Mouse (Mus musculus) embryonic facial prominence, embryonic 12.5 days (tissue): ENCODE results near the gene Fam209. TPM values are rescaled to one million over a fixed set of nuclear protein-coding genes. Genes with fewer than 3 reads are reported as not detected.

ENCODE experiments used
- ATAC-seq: fragments of 200-750 bp; cut with Nextera tagmentation; 2 replicates; pipeline ENCODE4 v1.8.0; 2017; ENCODE audit not compliant: insufficient number of reproducible peaks, insufficient read depth, low FRiP score, low TSS enrichment
- H3K27ac ChIP-seq: fragments of 300-500 bp; sonication (generic); 2 replicates; pipeline ENCODE4 v1.5.1; 2016; ENCODE audit warnings: mild to moderate bottlenecking
- H3K27me3 ChIP-seq: fragments of 300-500 bp; sonication (generic); 2 replicates; pipeline ENCODE4 v1.6.1; 2016; ENCODE audit warnings: mild to moderate bottlenecking, moderate library complexity
- H3K36me3 ChIP-seq: fragments of 300-500 bp; sonication (generic); 2 replicates; pipeline ENCODE4 v1.6.1; 2016; ENCODE audit warnings: mild to moderate bottlenecking
- H3K4me1 ChIP-seq: fragments of 300-500 bp; sonication (generic); 2 replicates; pipeline ENCODE4 v1.6.1; 2016
- H3K4me2 ChIP-seq: fragments of 300-500 bp; sonication (generic); replicated peaks from 2 replicates; pipeline ENCODE4 v1.6.1; 2016; ENCODE audit warnings: mild to moderate bottlenecking, moderate library complexity
- H3K4me3 ChIP-seq: fragments of 300-500 bp; sonication (generic); 2 replicates; pipeline ENCODE4 v1.5.1; 2016; ENCODE audit warnings: mild to moderate bottlenecking
- H3K9ac ChIP-seq: fragments of 300-500 bp; sonication (generic); 2 replicates; pipeline ENCODE4 v1.6.1; 2016; ENCODE audit warnings: mild to moderate bottlenecking, moderate library complexity
- H3K9me3 ChIP-seq: fragments of 300-500 bp; sonication (generic); 2 replicates; pipeline ENCODE4 v1.6.1; 2016; ENCODE audit warnings: mild to moderate bottlenecking, moderate library complexity
- WGBS: fragments of 180-500 bp; shearing (Covaris S2); methylation state at CpG from one replicate; pipeline ENCODE4 v1.1.7; 2016; 5-methylcytosine and 5-hydroxymethylcytosine counted together
- polyA plus RNA-seq: library from polyadenylated mRNA; unstranded; fragments of >200 nt; fragmentation: Nextera tagmentation; extraction: Ambion mirVana; gene quantifications from 2 replicates; pipeline ENCODE4 v1.2.1, GENCODE M21; 2016

Fam209 gene
- polyA plus RNA-seq, 1 experiment from 2014 or later: 0.41 TPM

DNA sequence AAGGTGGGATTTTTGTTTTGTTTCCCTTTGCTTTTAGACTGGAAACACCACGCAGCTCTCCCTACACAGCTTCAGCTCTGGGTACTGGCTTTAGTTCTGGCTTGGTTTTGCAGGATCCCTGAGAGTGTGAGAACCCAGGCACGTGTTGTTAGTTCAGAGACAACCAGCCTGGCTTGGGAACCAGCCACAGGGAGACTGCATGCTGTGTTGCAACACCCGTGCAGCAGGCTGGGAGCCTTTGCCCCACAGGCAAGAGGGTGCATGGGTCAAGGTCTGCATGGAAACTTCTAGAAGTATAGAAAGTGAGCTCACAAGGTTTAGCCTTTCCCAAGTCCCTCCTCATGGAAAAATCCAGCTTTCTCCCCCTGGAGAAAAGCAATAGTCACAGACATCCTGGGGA lies 38.6 kb downstream of the Fam209 start:
- H3K9ac ChIP-seq: no peak overlapping the region
- no peaks in the 10 kb centered on the region for H3K36me3 ChIP-seq
- no peak for ATAC-seq
- no peak overlapping the region for H3K4me3 ChIP-seq
- no peak overlapping the region for H3K4me2 ChIP-seq
- no peak overlapping the region for H3K27ac ChIP-seq
- H3K4me1 ChIP-seq: no peaks in the 10 kb centered on the region
- 63% methylated on average over 3 of the region's 3 CpGs for WGBS
- H3K27me3 ChIP-seq: peaks cover 6% of the 10 kb centered on the region; the same call in 1 of the 2 replicates
- H3K9me3 ChIP-seq: no peaks in the 10 kb centered on the region

DNA sequence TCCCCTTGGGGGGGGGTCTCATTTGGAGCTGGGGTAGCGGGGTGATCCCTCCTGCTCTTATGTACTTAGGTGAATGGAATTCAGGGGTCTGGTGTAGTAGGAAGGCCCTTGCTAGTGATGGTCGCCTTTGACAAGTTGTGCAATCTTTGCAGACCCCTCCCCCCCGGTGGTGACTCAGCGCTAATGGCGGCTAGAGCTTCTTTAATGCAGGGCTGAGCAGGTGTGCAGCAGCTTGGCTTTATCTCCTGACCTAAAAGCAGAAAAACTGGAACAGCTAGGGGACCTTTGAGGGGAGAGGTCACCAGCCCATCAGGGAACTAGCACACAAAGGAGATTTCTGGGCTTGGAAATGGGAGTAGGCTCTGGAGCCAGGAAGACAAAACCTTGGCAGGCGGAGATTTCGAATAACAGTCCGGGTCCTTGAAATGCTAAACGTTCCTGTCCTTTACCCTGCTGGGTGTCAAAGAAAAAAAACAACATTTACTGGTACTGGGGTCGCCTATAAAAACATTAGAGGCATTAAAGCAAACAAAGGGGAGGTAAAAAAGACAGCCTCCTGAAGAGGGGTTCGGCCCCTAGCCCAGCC lies 44.2 kb downstream of the Fam209 start:
- Histone ChIP-seq H3K27ac (no peak overlapping the region), H3K4me1 (no peaks in the 10 kb centered on the region), H3K4me3 (no peak overlapping the region), H3K36me3 (no peaks in the 10 kb centered on the region), H3K9me3 (no peaks in the 10 kb centered on the region), H3K9ac (no peak overlapping the region), H3K27me3 (peaks cover 6% of the 10 kb centered on the region; the same call in 1 of the 2 replicates), H3K4me2 (no peak overlapping the region)
- 24% methylated on average over 11 of the region's 11 CpGs for WGBS
- ATAC-seq: no peak

DNA sequence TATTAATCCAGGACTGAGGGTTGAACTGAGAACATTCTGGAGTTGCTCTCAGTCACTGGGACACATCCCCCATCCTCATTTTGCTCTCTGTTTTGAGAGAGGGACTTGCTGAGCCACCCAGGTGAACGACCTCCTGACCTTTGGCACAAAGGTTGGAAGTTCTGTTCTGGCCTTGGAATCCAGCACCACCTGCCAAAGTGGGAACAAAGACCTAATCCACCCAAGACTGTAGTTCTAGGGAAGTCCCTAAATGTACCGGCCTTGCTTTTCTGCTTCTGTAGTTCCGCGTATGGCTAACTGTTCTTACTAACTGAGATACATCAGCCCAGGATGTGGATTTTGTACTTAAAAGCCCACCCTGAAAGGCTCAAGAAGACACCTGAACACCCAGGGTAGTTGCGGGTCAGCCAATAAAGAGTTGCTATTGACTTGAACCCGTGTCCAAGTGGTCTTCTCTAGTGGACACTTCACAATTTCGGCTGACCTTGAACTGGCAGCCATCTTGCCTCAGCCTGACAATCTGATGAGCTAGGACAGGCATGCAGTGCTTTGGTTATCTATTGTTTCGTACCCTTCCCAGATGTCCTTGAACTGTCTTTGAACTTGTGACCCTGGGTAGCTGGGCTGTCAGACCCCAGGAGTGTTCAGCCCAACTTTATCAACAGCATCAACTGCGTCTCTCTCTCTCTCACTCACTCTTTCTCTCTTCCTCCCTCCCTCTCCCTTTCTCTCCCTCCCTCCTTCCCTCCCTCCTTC lies 48.5 kb downstream of the Fam209 start:
- Histone ChIP-seq H3K9ac (no peak overlapping the region), H3K4me1 (peaks cover 4% of the 10 kb centered on the region; the same call in 1 of the 2 replicates), H3K4me2 (no peak overlapping the region), H3K27me3 (no peaks in the 10 kb centered on the region), H3K9me3 (no peaks in the 10 kb centered on the region), H3K36me3 (no peaks in the 10 kb centered on the region), H3K4me3 (no peak overlapping the region), H3K27ac (no peak overlapping the region)
- ATAC-seq: no peak
- whole genome bisulfite sequencing: 86% methylated on average over 9 of the region's 9 CpGs

DNA sequence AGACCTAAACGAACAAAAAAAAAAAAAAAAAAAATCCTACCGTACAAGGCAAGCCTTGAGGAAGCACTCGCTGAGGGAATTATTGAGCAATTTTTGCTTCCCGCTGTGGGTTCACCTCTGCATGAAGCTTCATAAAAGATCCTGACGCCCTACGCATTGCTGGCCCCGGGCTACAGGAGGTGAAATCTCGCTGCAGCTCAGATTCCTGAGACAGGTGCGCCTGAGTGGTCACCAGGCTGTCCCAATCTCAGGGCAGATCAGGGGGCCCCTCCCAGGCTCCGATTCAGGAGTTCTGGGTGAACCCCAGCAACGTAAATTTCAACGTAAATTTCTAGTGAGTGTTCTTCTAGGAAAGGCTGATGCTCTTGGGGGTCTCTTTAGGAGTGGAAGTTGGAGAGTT lies 50.2 kb downstream of the Fam209 start:
- H3K27ac ChIP-seq: no peak overlapping the region
- WGBS: 85% methylated on average over 12 of the region's 12 CpGs
- H3K9ac ChIP-seq: no peak overlapping the region
- H3K27me3 ChIP-seq: no peaks in the 10 kb centered on the region
- no peak for ATAC-seq
- H3K4me3 ChIP-seq: no peak overlapping the region
- peaks cover 4% of the 10 kb centered on the region; the same call in 1 of the 2 replicates for H3K4me1 ChIP-seq
- H3K9me3 ChIP-seq: no peaks in the 10 kb centered on the region
- no peaks in the 10 kb centered on the region for H3K36me3 ChIP-seq
- H3K4me2 ChIP-seq: no peak overlapping the region

Other genes starting within 250 kb of the Fam209 start
- gene Mc3r, start 224.0 kb upstream of the Fam209 start, polyA plus RNA-seq: 0.08 TPM in 1 of 2 replicates, not detected in the other
- 22.5 and 24.1 TPM in 2 replicates for gene Fam210b, start 127.0 kb upstream of the Fam209 start, polyA plus RNA-seq
- gene Aurka, start 102.0 kb upstream of the Fam209 start, polyA plus RNA-seq: 131 TPM in 2 replicates
- 44.0 and 44.9 TPM in 2 replicates for gene Cstf1, start 101.8 kb upstream of the Fam209 start, polyA plus RNA-seq
- 0.20 TPM in 2 replicates for gene Cass4, start 78.7 kb upstream of the Fam209 start, polyA plus RNA-seq
- 67.8 and 74.1 TPM in 2 replicates for gene Rtf2, start 32.0 kb upstream of the Fam209 start, polyA plus RNA-seq
- gene Gcnt7, start 13.9 kb upstream of the Fam209 start, polyA plus RNA-seq: 2.2 and 2.6 TPM in 2 replicates
- gene Tfap2c, start 77.1 kb downstream of the Fam209 start, polyA plus RNA-seq: 15.4 and 16.0 TPM in 2 replicates